Mouse (Mus musculus) brown adipose tissue, adult 24 weeks (tissue): ENCODE measurements around the gene Gm10203. TPM values are rescaled to one million over a fixed set of nuclear protein-coding genes. Genes with fewer than 3 reads are reported as not detected.
"Not testable (repeated sequence)": the region's sequence is repeated elsewhere in the genome, so short reads cannot be mapped to it uniquely, and the experiment has no call there.

ENCODE experiments used
- H3K27ac ChIP-seq: fragments of 200-500 bp; replicated peaks from 2 replicates; pipeline ENCODE4 v1.5.1; 2012; ENCODE audit warnings: low read depth, mild to moderate bottlenecking, low read length
- H3K4me1 ChIP-seq: fragments of 200-500 bp; 2 replicates; pipeline ENCODE4 v1.6.1; 2012; ENCODE audit warnings: low read length, mixed read lengths; ENCODE audit not compliant: control insufficient read depth, insufficient read depth, insufficient read length
- H3K4me3 ChIP-seq: fragments of 200-500 bp; 2 replicates; pipeline ENCODE4 v1.5.1; 2012; ENCODE audit warnings: low read depth, mild to moderate bottlenecking, low read length, moderate library complexity; ENCODE audit not compliant: insufficient read depth
- polyA plus RNA-seq: library from polyadenylated mRNA; stranded (reverse); fragments of >200 nt; gene quantifications from 2 replicates; pipeline ENCODE4 v1.2.4, GENCODE M21; 2012; ENCODE audit not compliant: missing spikeins, insufficient read depth, insufficient read length

Gene Gm10203
- polyA plus RNA-seq, 1 experiment, result not detected

GRCm38 (mm10) chr6:149152119-149152518 is 22.1 kb downstream of the Gm10203 start:
- no peak overlapping the region for H3K27ac ChIP-seq

GRCm38 (mm10) chr6:149153473-149154115 is 23.6 kb downstream of the Gm10203 start:
- H3K4me3 ChIP-seq, result no peak overlapping the region
- H3K27ac ChIP-seq, result no peak overlapping the region
- no peaks in the 10 kb centered on the region for H3K4me1 ChIP-seq

More at GRCm38 (mm10) chr6:149152119-149152518, 22.1 kb downstream of the Gm10203 start:
- Histone ChIP-seq H3K4me1 (no peaks in the 10 kb centered on the region), H3K4me3 (no peak overlapping the region)

GRCm38 (mm10) chr6:149154116-149155030 is 24.4 kb downstream of the Gm10203 start:
- H3K27ac ChIP-seq, result no peak overlapping the region
- H3K4me1 ChIP-seq, result no peaks in the 10 kb centered on the region
- no peak overlapping the region for H3K4me3 ChIP-seq

GRCm38 (mm10) chr6:149155031-149155841 is 25.3 kb downstream of the Gm10203 start:
- Histone ChIP-seq H3K4me1 (no peaks in the 10 kb centered on the region), H3K4me3 (no peak overlapping the region), H3K27ac (no peak overlapping the region)

GRCm38 (mm10) chr6:149167038-149167437 is 37.1 kb downstream of the Gm10203 start:
- H3K27ac ChIP-seq, result peak overlapping the region; percentile 77
- H3K4me1 ChIP-seq, H3K4me3 ChIP-seq: not testable (repeated sequence)

GRCm38 (mm10) chr6:149167672-149168071 is 37.7 kb downstream of the Gm10203 start:
- no peak overlapping the region for H3K4me3 ChIP-seq
- H3K27ac ChIP-seq, result no peak overlapping the region; the same call in 1 of the 2 replicates
- no peaks in the 10 kb centered on the region; the same call in 1 of the 2 replicates for H3K4me1 ChIP-seq

- Histone ChIP-seq H3K4me3 (no peak overlapping the region), H3K27ac (no peak overlapping the region)
These were observed 38.5 kb downstream of the Gm10203 start for GRCm38 (mm10) chr6:149168436-149168835.

GRCm38 (mm10) chr6:149169965-149170364 is 40.0 kb downstream of the Gm10203 start:
- not testable (repeated sequence) for H3K27ac ChIP-seq, H3K4me3 ChIP-seq
- peaks cover 11% of the 10 kb centered on the region for H3K4me1 ChIP-seq

More at GRCm38 (mm10) chr6:149168436-149168835, 38.5 kb downstream of the Gm10203 start:
- H3K4me1 ChIP-seq, result no peaks in the 10 kb centered on the region; the same call in 1 of the 2 replicates

GRCm38 (mm10) chr6:149173831-149174625 is 44.1 kb downstream of the Gm10203 start:
- peak overlapping the region; percentile 50; the same call in 1 of the 2 replicates for H3K27ac ChIP-seq

GRCm38 (mm10) chr6:149174932-149175570 is 45.1 kb downstream of the Gm10203 start:
- Histone ChIP-seq H3K4me3 (no peak overlapping the region), H3K27ac (peak overlapping the region; percentile 50), H3K4me1 (peaks cover 18% of the 10 kb centered on the region)

More at GRCm38 (mm10) chr6:149173831-149174625, 44.1 kb downstream of the Gm10203 start:
- Histone ChIP-seq H3K4me1 (peaks cover 18% of the 10 kb centered on the region), H3K4me3 (no peak overlapping the region)

- Histone ChIP-seq H3K4me3 (no peak overlapping the region), H3K27ac (no peak overlapping the region), H3K4me1 (peaks cover 13% of the 10 kb centered on the region)
These were observed 49.1 kb downstream of the Gm10203 start for GRCm38 (mm10) chr6:149179064-149179463.
